Mouse (Mus musculus): ENCODE results near the gene Iqgap3.

Iqgap3 gene

GRCm38 (mm10) chr3:88081345-88082223 is at the start of gene Iqgap3:
Iqgap3 (plus strand) TSS chr3:88081971.
- peak; percentile 51 for DNase-seq (ENCODE audit: low spot score)

- DNase-seq (ENCODE audit: low spot score) = no peak
These were observed 48.3 kb upstream of the Iqgap3 start for GRCm38 (mm10) chr3:88033506-88033905.

GRCm38 (mm10) chr3:88035561-88036293 is 46.0 kb upstream of the Iqgap3 start:
- no peak for DNase-seq (ENCODE audit: low spot score)

- DNase-seq (ENCODE audit: low spot score) = no peak
These were observed 38.9 kb upstream of the Iqgap3 start, which contains the start of gene Gpatch4 for GRCm38 (mm10) chr3:88042661-88043421. Gpatch4 (plus strand) TSS chr3:88043108.

GRCm38 (mm10) chr3:88049532-88049931 is 32.2 kb upstream of the Iqgap3 start:
- DNase-seq (ENCODE audit: low spot score) = no peak

- no peak for DNase-seq (ENCODE audit: low spot score)
These were observed 24.7 kb upstream of the Iqgap3 start for GRCm38 (mm10) chr3:88057030-88057429.

GRCm38 (mm10) chr3:88057902-88058696 is 23.7 kb upstream of the Iqgap3 start, which contains the start of gene Naxe:
Naxe (minus strand) TSS chr3:88058495.
- DNase-seq (ENCODE audit: low spot score) = peak; percentile 41

- no peak for DNase-seq (ENCODE audit: low spot score)
These were observed 13.4 kb upstream of the Iqgap3 start for GRCm38 (mm10) chr3:88068386-88068785.

- DNase-seq (ENCODE audit: low spot score) = peak; percentile 31
These were observed 10.0 kb upstream of the Iqgap3 start for GRCm38 (mm10) chr3:88071783-88072182.

- DNase-seq (ENCODE audit: low spot score) = no peak
These were observed 8.1 kb upstream of the Iqgap3 start for GRCm38 (mm10) chr3:88073631-88074030.

GRCm38 (mm10) chr3:88074351-88074750 is 7.4 kb upstream of the Iqgap3 start:
- no peak for DNase-seq (ENCODE audit: low spot score)

GRCm38 (mm10) chr3:88074766-88075165 is 7.0 kb upstream of the Iqgap3 start:
- no peak for DNase-seq (ENCODE audit: low spot score)

GRCm38 (mm10) chr3:88077441-88077840 is 4.3 kb upstream of the Iqgap3 start:
- no peak for DNase-seq (ENCODE audit: low spot score)

- DNase-seq (ENCODE audit: low spot score) = no peak
These were observed 3.6 kb upstream of the Iqgap3 start, which contains the start of gene Ttc24 for GRCm38 (mm10) chr3:88078204-88078603. Ttc24 (minus strand) TSS chr3:88078304.

- no peak for DNase-seq (ENCODE audit: low spot score)
These were observed 450 bp downstream of the Iqgap3 start for GRCm38 (mm10) chr3:88082224-88082618.

- DNase-seq (ENCODE audit: low spot score) = no peak
These were observed 892 bp downstream of the Iqgap3 start for GRCm38 (mm10) chr3:88082663-88083062.

GRCm38 (mm10) chr3:88084001-88084400 is 2.2 kb downstream of the Iqgap3 start:
- DNase-seq (ENCODE audit: low spot score) = no peak

GRCm38 (mm10) chr3:88085459-88085858 is 3.7 kb downstream of the Iqgap3 start:
- DNase-seq (ENCODE audit: low spot score) = no peak

- no peak for DNase-seq (ENCODE audit: low spot score)
These were observed 5.9 kb downstream of the Iqgap3 start for GRCm38 (mm10) chr3:88087688-88088087.

GRCm38 (mm10) chr3:88090106-88090505 is 8.3 kb downstream of the Iqgap3 start:
- no peak for DNase-seq (ENCODE audit: low spot score)

- no peak for DNase-seq (ENCODE audit: low spot score)
These were observed 8.8 kb downstream of the Iqgap3 start for GRCm38 (mm10) chr3:88090616-88091015.

Data from urinary bladder, postnatal 10 days (tissue).